Mouse (Mus musculus): ENCODE data around the gene Wdr70.

DNA sequence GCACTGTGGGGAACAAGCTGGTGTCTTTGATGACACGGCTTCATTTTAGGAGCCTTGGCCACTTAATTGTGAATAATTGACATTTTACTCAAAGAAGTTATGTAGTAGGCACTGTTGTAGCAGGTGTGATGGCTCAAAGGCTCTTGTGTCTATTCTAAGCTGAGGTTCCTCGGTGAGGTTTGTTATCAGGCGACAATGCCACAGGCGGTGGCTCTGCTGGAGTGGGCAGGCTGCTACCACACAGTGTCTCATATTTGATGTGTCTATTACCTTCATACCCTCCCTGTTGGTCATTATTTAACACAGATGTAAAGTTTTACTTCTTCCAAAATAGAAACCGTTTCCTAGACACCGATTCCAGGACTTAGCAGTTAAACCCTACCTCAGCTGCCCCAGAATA is 177.9 kb downstream of the Wdr70 start:
- TF ChIP-seq CTCF (IDR thresholded peaks at IDR 0.05; ENCODE audit: control insufficient read depth, insufficient read depth, low read length) (no peak), POLR2A (IDR thresholded peaks at IDR 0.05; ENCODE audit: borderline replicate concordance, control insufficient read depth, low read depth, low read length) (no peak)

Measured in bone marrow, adult 2 months (tissue).